Mouse (Mus musculus) CD4-positive helper T cell, adult 2 months (primary cell): ENCODE measurements around the gene 4922502D21Rik.
"Not testable (repeated sequence)": the region's sequence is repeated elsewhere in the genome, so short reads cannot be mapped to it uniquely, and the experiment has no call there.

Experiments used
- DNase-seq: peaks from one replicate; pipeline ENCODE4 v3.0.0-alpha.2; 2012; ENCODE audit warnings: low read depth, missing footprints, low spot score

Gene 4922502D21Rik

DNA sequence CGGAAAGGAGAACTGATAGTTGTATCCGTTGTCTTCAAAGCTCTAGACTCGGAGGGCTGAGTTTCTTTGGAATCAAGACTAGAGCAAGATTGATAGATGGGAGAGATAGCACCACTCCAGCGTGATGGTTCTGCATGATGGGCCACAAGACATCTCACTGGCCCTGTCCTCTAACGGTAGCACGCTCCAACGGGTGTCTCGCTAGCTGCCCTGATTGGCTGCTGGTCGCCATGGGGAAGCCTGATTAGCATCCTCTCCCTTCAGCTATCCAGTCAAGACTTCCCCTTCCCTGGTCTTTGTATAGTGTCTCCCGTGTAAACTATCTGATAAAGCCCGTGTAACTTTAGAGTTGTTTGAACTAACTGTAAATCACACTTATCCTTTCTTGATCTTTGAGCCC is at the start of gene 4922502D21Rik:
4922502D21Rik (minus strand) TSS at position 187 of the 400 bp plus-strand sequence.
- DNase-seq: no peak

- DNase-seq: no peak
Measured at GRCm38 (mm10) chr6:129380454-129380853, 48.9 kb upstream of the 4922502D21Rik start.

DNA sequence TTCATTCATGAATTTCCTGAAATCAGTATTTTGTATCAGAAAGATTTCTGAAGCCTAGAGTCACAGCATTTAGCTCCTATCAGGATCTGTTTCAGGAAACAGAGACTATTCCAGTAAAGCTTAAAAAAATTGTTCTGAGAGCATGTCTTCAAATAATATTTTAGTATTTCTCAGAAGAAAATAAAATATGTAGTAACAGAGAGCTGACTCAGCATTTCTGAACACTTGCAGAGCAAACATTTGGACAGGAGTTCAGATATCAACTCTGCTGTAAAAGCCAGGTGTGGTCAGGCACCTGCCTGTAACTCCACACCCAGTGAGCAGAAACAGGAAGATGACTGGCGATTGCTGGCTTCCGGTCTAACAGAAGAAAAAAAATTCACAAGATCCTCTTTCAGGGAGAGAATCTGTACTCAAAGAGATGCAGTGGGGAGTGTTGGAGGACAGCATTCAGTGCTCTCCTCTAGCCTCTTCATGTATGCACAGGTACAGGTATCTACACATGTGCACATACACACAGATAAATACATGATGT is 43.4 kb upstream of the 4922502D21Rik start:
- DNase-seq: no peak

GRCm38 (mm10) chr6:129369374-129370132 is 38.0 kb upstream of the 4922502D21Rik start:
- no peak for DNase-seq

- DNase-seq: peak; percentile 55
Measured at GRCm38 (mm10) chr6:129365959-129366359, 34.4 kb upstream of the 4922502D21Rik start.

DNA sequence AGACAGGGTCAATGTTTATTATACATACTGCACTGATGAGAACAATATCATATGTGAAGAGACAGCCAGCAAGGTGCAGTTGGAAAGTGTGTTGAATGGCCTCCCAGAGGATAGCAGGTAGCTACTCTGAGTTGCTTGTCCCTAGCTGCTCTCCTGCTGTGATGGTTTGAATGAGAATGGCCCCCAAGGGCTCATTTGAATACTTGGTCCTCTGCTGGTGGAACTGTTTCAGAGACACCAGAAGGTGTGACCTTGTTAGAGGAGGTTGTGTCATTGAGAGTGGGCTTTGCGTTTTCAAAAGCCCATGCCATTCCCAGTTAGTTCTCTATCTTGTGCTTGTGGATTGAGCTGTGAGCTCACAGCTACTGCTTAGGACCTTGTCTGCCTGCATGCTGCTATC is 32.3 kb upstream of the 4922502D21Rik start:
- DNase-seq: no peak

- DNase-seq: no peak
Measured at GRCm38 (mm10) chr6:129359515-129359914, 27.9 kb upstream of the 4922502D21Rik start.

DNA sequence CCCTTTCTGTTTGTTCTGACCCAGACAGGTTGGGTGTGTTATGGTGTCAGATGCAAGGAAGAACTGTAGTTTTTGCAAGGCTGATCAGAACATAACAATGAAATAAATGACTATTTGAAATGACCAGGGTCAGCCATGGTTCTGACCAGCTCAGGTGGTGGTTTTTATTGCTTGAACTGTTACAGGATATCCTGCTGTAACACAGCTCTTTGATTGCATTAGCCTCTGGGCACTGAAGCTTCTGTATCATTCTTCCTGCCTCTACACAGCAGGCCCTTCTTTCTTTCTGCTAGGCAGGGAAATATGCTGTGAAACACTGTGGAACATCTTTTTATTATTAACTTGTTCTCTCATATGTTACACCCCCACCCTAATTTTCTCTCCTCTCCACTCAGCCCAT is 24.8 kb upstream of the 4922502D21Rik start:
- DNase-seq: no peak

DNA sequence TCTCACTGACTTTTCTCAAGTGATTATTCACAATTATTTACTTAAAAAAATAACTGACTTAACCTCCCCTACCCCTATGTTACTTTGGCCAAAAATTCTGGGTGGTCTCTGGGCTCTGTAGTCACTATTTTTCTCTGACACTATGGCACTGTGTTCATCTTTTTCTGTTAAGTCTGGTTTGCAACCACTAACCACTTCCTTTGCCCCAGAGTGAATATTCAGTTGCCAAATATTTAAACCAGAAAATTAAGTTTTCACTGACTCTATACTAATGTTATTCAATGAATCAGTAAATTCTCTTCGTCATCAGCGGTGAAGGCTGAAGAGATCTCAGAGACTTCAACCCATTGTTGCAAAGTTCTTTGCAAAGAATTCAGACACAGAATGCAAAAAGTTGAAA is 24.2 kb upstream of the 4922502D21Rik start:
- no peak for DNase-seq

- DNase-seq: no peak
Measured at GRCm38 (mm10) chr6:129351091-129351490, 19.5 kb upstream of the 4922502D21Rik start.

- DNase-seq: no peak
Measured at GRCm38 (mm10) chr6:129349524-129350352, 18.1 kb upstream of the 4922502D21Rik start.

- DNase-seq: no peak
Measured at GRCm38 (mm10) chr6:129344408-129344807, 12.8 kb upstream of the 4922502D21Rik start.

GRCm38 (mm10) chr6:129342391-129342790 is 10.8 kb upstream of the 4922502D21Rik start, which contains the start of gene Clec12a:
Clec12a (plus strand) TSS chr6:129342691.
- not testable (repeated sequence) for DNase-seq

- no peak for DNase-seq
Measured at GRCm38 (mm10) chr6:129337751-129338150, 6.2 kb upstream of the 4922502D21Rik start.

GRCm38 (mm10) chr6:129333674-129334078 is 2.1 kb upstream of the 4922502D21Rik start:
- peak; percentile 84 for DNase-seq

GRCm38 (mm10) chr6:129326568-129327150 is 4.9 kb downstream of the 4922502D21Rik start:
- DNase-seq: peak; percentile 55

- DNase-seq: peak; percentile 38
Measured at GRCm38 (mm10) chr6:129326016-129326415, 5.6 kb downstream of the 4922502D21Rik start.

GRCm38 (mm10) chr6:129319331-129319730 is 12.3 kb downstream of the 4922502D21Rik start:
- DNase-seq: no peak

DNA sequence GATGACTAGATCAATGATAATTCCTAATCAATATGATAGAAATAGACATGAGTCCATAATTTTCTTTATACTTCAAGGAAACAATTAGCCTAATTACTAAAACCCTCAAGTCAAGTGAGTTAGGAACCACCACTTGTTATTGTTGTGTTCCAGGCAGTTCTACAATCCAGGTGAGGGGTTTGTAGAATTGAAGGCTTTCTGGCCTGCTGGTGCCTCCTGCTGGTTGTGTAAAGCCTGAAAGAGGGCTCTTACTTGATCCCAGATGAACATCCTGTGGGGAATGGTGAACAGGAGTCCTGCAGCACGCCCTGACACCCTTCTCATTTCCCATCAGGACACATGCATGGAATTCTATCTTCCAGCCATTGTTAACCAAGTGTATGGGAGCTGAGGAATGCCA is 13.2 kb downstream of the 4922502D21Rik start:
- peak; percentile 54 for DNase-seq

- no peak for DNase-seq
Measured at GRCm38 (mm10) chr6:129316463-129316862, 15.1 kb downstream of the 4922502D21Rik start.

DNA sequence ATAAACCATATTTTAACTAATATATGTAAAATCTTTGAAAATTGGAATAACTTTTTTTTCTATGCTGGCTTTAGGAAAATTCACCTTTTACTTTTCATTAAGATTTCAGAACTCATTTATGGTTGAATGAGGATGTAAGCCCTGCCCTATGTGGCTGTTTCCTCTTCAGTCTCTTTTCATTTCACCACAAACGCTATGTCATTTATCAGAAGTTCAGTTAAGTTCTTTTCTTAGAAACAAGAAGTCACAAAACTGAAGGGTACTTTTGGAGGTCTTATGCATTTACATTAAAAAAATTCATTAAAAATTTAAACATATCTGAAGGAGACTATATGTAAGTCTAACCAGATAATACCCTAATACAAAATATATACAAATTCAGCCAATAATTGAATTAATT is 15.9 kb downstream of the 4922502D21Rik start:
- DNase-seq: no peak

GRCm38 (mm10) chr6:129314655-129315168 is 16.9 kb downstream of the 4922502D21Rik start:
- no peak for DNase-seq
